ENCODE assay signal across 11 mouse cellular contexts in the genomic region with DNA sequence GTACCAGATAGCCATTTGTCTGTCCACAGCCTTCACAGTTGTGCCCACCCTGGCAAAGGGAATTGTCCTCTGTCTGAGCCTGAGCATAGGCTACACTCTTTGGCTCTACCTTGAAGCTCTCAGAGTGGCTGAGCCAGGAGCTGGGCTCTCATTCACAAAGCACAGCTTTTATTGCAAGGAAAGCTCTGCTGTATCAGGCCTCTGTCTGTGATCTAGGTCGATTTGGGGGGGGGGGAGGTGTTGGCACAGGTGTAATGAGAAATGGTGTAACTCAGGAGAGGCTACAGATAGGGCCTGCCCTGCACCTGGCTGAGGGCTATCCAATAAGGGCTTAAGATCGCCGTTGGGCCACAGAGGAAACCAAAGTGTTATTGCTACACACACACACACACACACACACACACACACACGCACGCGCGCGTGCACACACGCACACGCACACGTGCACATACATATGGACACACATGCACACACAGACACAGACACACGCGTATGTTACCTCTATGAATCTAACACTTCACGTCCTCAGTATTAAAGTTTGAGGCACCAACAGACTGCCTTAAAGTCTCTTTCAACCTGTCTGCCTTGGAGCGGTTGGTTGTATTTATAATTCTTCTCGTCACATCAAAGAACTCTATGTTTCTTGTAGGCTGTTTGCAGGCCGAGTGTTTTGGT.
DNase-seq lines count a peak whose midpoint lies in the region; ATAC-seq and TF ChIP-seq lines count a peak whose summit lies in the region.
"Had no signal": no experiment of that assay in that cellular context is flagged by ENCODE, and none has a peak within 500 bp of the region (broad histone marks: within the 10 kb centered on the region; RNA-seq: fewer than 3 reads in every experiment).

No protein-coding gene starts in this region.

- H3K4me1 ChIP-seq in neural tube, embryonic 15.5 days, result peaks cover 33% of the 10 kb centered on the region
- H3K4me1 ChIP-seq: embryonic facial prominence, embryonic 12.5 days; liver, embryonic 15.5 days had no signal

- no peaks in the 10 kb centered on the region for H3K9me3 ChIP-seq in neural tube, embryonic 15.5 days (replicated peaks)
- H3K9me3 ChIP-seq: embryonic facial prominence, embryonic 12.5 days; liver, embryonic 15.5 days had no signal

- 0 out of 2 replicates have a peak, but pooled peaks cover 3% of the 10 kb centered on the region for H3K36me3 ChIP-seq in neural tube, embryonic 15.5 days
- H3K36me3 ChIP-seq: embryonic facial prominence, embryonic 12.5 days; liver, embryonic 15.5 days had no signal

- TF ChIP-seq CTCF in layer of hippocampus, adult 2 months (conservative IDR thresholded peaks at IDR 0.05), result no peak

- peak; percentile 90 for DNase-seq in heart, adult 11 months
- no peak for DNase-seq in heart, adult 8-10 months (ENCODE audit: low spot score)
- no peak for DNase-seq in layer of hippocampus, adult 2 months (ENCODE audit: low spot score in 2 of 2)
- no peak for DNase-seq in layer of hippocampus, postnatal 25 days (ENCODE audit: extremely low spot score in 1 of 2, low spot score in 1 of 2)
- peak; percentile 60 for DNase-seq in cerebellum, adult 9-10 months
- DNase-seq: right cerebral cortex, postnatal 4 days had no signal

- H3K4me3 ChIP-seq in layer of hippocampus, adult 2 months, result peak overlapping the region; percentile 59
- H3K4me3 ChIP-seq in neural tube, embryonic 15.5 days (replicated peaks), result no peak overlapping the region
- H3K4me3 ChIP-seq: embryonic facial prominence, embryonic 12.5 days; liver, embryonic 15.5 days had no signal

- peaks cover 21% of the 10 kb centered on the region for H3K27me3 ChIP-seq in neural tube, embryonic 15.5 days (replicated peaks)

- no peak overlapping the region for H3K4me2 ChIP-seq in neural tube, embryonic 15.5 days
- H3K4me2 ChIP-seq: embryonic facial prominence, embryonic 12.5 days; liver, embryonic 15.5 days had no signal

- WGBS in neural tube, embryonic 15.5 days, result 86% methylated on average over 17 of the region's 17 CpGs

- no peak overlapping the region; the same call in 1 of the 2 replicates for H3K9ac ChIP-seq in neural tube, embryonic 15.5 days (replicated peaks)
- H3K9ac ChIP-seq: embryonic facial prominence, embryonic 12.5 days; liver, embryonic 15.5 days had no signal

- H3K27ac ChIP-seq in layer of hippocampus, adult 2 months, result peak overlapping the region; percentile 100
- H3K27ac ChIP-seq in neural tube, embryonic 15.5 days (replicated peaks), result peak overlapping the region; percentile 20; the same call in 1 of the 2 replicates
- H3K27ac ChIP-seq: embryonic facial prominence, embryonic 12.5 days; liver, embryonic 15.5 days; macrophage had no signal

- ATAC-seq in neural tube, embryonic 15.5 days (ENCODE audit: low FRiP score), result no peak
- ATAC-seq in erythroblast, adult 5-6 weeks (replicated peaks; ENCODE audit: low FRiP score, poor library complexity, severe bottlenecking), result no peak

Comparison
In these comparisons a context has a peak if more than half of its experiments do, and no peak if none do; other contexts are left out.
1. DNase-seq: peak in heart, adult 11 months (single experiment) and cerebellum, adult 9-10 months (single experiment); none in heart, adult 8-10 months (single experiment), layer of hippocampus, adult 2 months (0 of 2) and layer of hippocampus, postnatal 25 days (0 of 2).